Mouse (Mus musculus): Measurements from ENCODE around the gene Tapbp.

DNA sequence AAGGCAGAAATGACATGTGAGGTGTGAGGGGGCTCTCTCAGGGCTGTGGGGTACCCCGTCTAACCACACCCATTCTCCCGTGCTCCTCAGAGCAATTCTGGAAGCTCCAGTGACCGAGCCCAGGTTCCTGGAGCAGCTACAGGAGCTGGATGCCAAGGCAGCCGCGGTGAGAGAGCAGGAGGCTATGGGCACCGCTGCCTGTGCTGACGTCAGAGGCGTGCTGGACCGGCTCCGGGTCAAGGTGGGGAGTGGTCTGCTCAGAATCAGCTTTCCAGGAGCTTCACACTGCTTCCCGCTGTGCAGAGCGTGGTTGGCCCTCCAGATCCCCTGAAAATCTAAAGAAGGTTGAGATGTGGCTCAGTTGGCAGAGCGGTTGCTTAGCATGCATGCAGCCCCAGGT lies 43.4 kb downstream of the Tapbp start:
- TF ChIP-seq CTCF (IDR thresholded peaks at IDR 0.05; ENCODE audit: borderline replicate concordance, insufficient read depth, low read depth, low read length) = no peak
- no peak for TF ChIP-seq POLR2A (IDR thresholded peaks at IDR 0.05; ENCODE audit: borderline replicate concordance, insufficient read depth, low read length)

Data from cerebellum, adult 2 months (tissue).